Mouse (Mus musculus) gonadal fat pad, adult 2 months (tissue): ENCODE measurements around the gene Pbrm1. TPM values are rescaled to one million over a fixed set of nuclear protein-coding genes. Genes with fewer than 3 reads are reported as not detected.

Source experiments
- DNase-seq: peaks from one replicate; pipeline ENCODE4 v3.0.0-alpha.2; 2012; ENCODE audit warnings: low read depth
- polyA plus RNA-seq: library from polyadenylated mRNA; depleted of rRNA; stranded (reverse); fragments of >200 nt; gene quantifications from 2 replicates; pipeline ENCODE4 v1.2.3, GENCODE M21; 2012; rRNA removed

Pbrm1 gene
- 12.2 and 16.9 TPM in 2 replicates for polyA plus RNA-seq

- no peak for DNase-seq
These were observed at the start of gene Pbrm1, which contains the start of gene Gnl3 for GRCm38 (mm10) chr14:31018860-31019291. TSS of gene Pbrm1 (plus strand) at chr14:31019138. TSS of gene Gnl3 (minus strand) at chr14:31019152.

DNA sequence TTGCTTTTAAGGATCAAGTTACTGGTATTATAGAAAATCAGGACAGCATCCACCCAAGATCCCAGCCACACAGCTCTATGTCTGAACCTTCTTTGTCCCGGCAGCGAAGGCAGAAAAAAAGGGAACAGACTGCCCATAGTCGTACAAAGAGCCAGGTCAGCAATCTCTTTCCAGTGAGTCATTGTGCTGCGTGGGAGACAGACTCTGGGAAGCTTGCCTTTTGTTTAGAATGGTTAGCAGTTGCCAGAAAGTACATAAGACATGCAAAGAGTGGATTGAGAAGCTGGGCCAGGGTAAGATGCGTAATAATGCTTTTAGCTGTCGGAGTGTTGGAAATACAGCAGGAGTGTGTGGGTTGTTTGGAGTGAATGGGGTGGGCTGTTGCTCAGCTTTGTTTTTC lies 44.7 kb upstream of the Pbrm1 start:
- peak; percentile 79 for DNase-seq

- no peak for DNase-seq
These were observed 42.7 kb upstream of the Pbrm1 start for GRCm38 (mm10) chr14:30976222-30976621.

- DNase-seq: no peak
These were observed 22.5 kb upstream of the Pbrm1 start for GRCm38 (mm10) chr14:30996417-30996816.

GRCm38 (mm10) chr14:31000356-31000755 lies 18.6 kb upstream of the Pbrm1 start:
- no peak for DNase-seq

- DNase-seq: no peak
These were observed 18.1 kb upstream of the Pbrm1 start for GRCm38 (mm10) chr14:31000816-31001306.

GRCm38 (mm10) chr14:31001307-31002205 lies 17.4 kb upstream of the Pbrm1 start, which contains the start of the genes Glt8d1 and Spcs1:
TSS of gene Glt8d1 (plus strand) at chr14:31001400.
TSS of gene Spcs1 (minus strand) at chr14:31001672.
- DNase-seq: no peak

GRCm38 (mm10) chr14:31004527-31004926 lies 14.4 kb upstream of the Pbrm1 start:
- DNase-seq: no peak

- DNase-seq: no peak
These were observed 12.2 kb upstream of the Pbrm1 start for GRCm38 (mm10) chr14:31006779-31007178.

DNA sequence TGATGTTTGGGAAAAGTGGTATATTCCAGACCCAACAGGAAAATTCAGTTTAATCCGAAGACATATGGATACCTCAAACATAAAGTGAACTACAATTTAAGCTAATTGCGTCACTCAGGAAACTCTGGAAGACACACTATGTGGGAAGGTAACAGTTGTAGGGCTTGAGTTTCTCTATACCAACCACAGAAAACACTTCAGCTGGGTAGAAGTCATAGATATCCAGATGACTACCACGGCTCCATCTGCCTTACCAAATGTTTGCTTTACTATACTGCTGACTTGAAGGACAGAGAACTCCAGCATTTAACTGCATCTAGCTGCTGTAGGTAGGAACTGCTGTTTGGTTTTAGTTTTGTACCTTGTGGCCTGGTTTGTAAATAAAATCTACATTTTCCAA lies 7.3 kb upstream of the Pbrm1 start:
- no peak for DNase-seq

- no peak for DNase-seq
These were observed 5.0 kb upstream of the Pbrm1 start for GRCm38 (mm10) chr14:31013928-31014327.

DNA sequence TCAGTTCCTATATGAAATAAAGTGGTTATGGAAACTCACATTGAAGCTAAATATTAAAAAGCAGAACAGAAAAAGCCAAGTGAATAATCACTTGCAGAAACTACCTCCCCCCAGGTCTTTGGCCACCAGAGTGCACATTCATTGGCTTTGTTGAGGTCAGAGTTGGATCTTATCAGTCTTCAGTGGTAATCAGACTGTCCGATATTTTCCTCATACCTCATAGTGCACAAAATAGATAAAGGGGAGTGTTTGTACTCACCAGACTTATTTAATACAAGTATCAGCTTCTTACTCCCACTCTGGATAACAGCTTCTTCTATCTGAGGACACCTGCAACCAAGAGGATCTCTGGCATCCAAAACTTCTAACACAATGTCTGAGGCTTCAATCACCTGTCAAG lies 2.9 kb upstream of the Pbrm1 start:
- no peak for DNase-seq

GRCm38 (mm10) chr14:31017854-31018253 lies 1.1 kb upstream of the Pbrm1 start:
- DNase-seq: no peak

DNA sequence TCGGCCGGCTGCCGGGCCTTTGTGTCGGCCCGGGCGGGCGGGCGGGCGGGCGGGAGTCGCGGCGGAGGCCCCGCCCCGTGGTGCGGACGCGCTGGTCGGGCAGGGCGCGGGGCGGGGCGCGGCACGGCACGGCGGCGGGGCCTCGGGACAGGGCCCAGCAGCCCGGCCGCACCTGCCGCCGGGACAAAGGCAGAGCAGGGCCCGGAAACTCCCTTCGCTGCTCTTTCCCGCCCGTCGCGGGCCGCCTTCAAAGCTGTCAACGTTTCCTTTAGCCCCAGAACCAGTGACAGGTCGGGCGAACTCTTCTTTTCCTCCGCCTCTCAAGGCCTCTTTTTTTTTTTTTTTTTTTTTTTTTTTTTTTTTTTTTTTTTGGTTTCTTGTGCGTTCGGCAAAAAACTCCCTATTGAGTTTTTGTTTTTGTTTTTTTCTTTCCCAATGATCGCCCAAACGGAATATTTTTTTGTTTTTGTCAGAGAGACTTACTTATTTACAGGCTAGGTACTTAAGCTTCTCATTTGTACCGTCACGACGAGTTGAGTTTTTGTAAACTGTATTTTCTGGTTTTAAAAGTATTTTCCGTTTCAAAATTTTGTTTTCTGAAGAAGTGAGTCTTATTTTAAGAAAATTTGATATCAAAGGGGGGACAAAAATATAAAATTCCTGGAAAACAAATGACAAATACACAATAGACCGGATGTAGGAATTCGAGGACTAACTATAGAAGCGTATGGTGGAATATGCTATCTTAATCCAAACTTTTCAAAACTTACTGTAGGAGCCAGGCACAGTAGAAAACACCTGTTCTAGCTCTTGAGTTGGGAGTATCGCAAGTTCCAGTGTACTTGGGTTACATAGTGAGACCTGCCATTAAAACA lies 630 bp downstream of the Pbrm1 start:
- no peak for DNase-seq

- no peak for DNase-seq
These were observed 3.6 kb downstream of the Pbrm1 start for GRCm38 (mm10) chr14:31022579-31022978.

- no peak for DNase-seq
These were observed 6.8 kb downstream of the Pbrm1 start for GRCm38 (mm10) chr14:31025785-31026184.

DNA sequence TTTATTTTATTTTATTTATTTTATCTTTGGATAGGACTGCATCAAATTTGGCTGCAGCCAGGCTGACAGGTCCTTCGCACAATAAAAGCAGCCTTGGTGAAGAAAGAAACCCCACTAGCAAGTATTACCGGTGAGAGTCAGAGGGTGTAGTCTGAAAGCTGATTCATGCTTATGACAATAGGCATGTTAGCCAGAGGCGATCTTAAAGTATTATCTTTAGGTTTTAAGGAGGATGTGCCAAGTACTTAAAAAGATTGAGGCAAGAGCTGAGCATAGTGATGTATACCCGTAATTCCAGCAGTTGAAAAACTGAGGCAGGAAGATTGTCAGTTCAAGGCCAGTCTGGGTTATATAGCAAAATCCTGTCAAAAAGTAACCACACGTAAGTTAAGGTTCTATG lies 26.4 kb downstream of the Pbrm1 start:
- DNase-seq: peak; percentile 44

- DNase-seq: no peak
These were observed 26.9 kb downstream of the Pbrm1 start for GRCm38 (mm10) chr14:31045817-31046216.

DNA sequence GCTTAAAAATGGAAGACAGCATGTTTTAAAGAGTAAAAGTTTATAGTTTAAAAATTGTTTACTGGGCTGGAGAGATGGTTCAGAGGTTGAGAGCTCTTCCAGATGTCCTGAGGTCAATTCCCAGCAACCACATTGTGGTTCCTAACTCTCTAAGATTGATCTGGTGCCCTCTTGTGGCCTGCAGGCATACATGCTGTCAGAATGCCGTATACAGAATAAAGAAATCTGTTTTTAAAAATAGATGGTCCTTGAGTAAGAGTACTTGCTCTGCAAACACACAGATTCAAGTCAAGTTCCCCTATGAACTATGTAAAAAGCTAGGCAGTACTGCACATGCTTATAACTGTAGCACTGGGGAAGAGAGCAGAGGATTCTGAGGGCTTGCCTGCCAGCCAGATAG lies 43.3 kb downstream of the Pbrm1 start:
- DNase-seq: no peak

DNA sequence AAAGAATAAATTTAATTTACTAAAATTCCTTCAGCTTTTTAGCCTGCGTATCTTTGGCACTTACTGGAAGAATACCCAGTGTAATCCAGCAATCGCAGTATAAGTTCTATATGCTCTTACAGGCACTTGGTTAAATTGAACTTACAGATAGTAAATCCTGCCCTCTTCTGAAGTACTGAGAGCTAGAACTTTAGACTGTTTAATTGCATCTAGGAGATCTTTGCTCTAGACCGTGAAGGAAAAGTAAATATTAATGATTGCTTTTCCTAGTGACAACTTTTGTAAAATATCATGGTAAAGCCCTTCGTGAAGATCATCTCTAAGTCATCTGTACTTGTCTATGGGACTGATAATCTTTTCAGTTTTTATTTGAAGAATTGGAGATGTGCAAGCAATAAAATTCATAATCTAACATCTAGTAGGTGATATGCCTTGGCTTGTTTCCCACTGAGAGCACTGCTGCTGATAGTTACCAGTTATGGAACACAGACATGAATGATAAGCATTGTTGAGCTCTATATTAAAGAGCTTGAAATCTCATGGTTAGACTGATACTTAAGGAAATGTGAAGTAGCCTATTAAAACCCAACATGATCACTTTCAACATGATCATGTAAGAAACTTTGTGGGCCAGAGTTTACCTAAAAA lies 50.3 kb downstream of the Pbrm1 start:
- no peak for DNase-seq

- no peak for DNase-seq
These were observed 59.8 kb downstream of the Pbrm1 start for GRCm38 (mm10) chr14:31078597-31079208.
